Mouse (Mus musculus) embryo, embryonic 11.5 days (tissue): ENCODE data around the gene Erlec1.

Source experiments
- DNase-seq: peaks from one replicate; pipeline ENCODE4 v3.0.0-alpha.2; 2012; ENCODE audit warnings: low read depth, low spot score

The Erlec1 gene

GRCm38 (mm10) chr11:30954279-30954725, at the start of gene Erlec1:
Gene Erlec1 (minus strand): TSS chr11:30954335.
- peak; percentile 81 for DNase-seq

- no peak for DNase-seq
Observed at GRCm38 (mm10) chr11:31001169-31001908, 47.2 kb upstream of the Erlec1 start.

GRCm38 (mm10) chr11:31000028-31000427, 45.9 kb upstream of the Erlec1 start:
- DNase-seq, result no peak

- no peak for DNase-seq
Observed at GRCm38 (mm10) chr11:30998704-30999103, 44.6 kb upstream of the Erlec1 start.

- DNase-seq, result no peak
Observed at GRCm38 (mm10) chr11:30998199-30998598, 44.1 kb upstream of the Erlec1 start.

GRCm38 (mm10) chr11:30996670-30997069, 42.5 kb upstream of the Erlec1 start:
- DNase-seq, result no peak

GRCm38 (mm10) chr11:30986625-30987017, 32.5 kb upstream of the Erlec1 start:
- no peak for DNase-seq

- peak; percentile 73 for DNase-seq
Observed at GRCm38 (mm10) chr11:30985877-30986624, 31.9 kb upstream of the Erlec1 start, which contains the start of gene Chac2. Gene Chac2 (minus strand): TSS chr11:30986350.

GRCm38 (mm10) chr11:30985237-30985636, 31.1 kb upstream of the Erlec1 start:
- no peak for DNase-seq

GRCm38 (mm10) chr11:30953469-30954154, 523 bp downstream of the Erlec1 start:
- DNase-seq, result peak; percentile 5

- no peak for DNase-seq
Observed at GRCm38 (mm10) chr11:30952829-30953228, 1.3 kb downstream of the Erlec1 start.

- no peak for DNase-seq
Observed at GRCm38 (mm10) chr11:30943522-30943921, 10.6 kb downstream of the Erlec1 start.

GRCm38 (mm10) chr11:30928498-30928897, 25.6 kb downstream of the Erlec1 start:
- DNase-seq, result no peak

GRCm38 (mm10) chr11:30928079-30928478, 26.1 kb downstream of the Erlec1 start:
- no peak for DNase-seq

- no peak for DNase-seq
Observed at GRCm38 (mm10) chr11:30923283-30923682, 30.9 kb downstream of the Erlec1 start.

GRCm38 (mm10) chr11:30920641-30921040, 33.5 kb downstream of the Erlec1 start:
- DNase-seq, result no peak

- no peak for DNase-seq
Observed at GRCm38 (mm10) chr11:30912311-30912710, 41.8 kb downstream of the Erlec1 start.

GRCm38 (mm10) chr11:30899312-30899711, 54.8 kb downstream of the Erlec1 start:
- DNase-seq, result no peak

- DNase-seq, result no peak
Observed at GRCm38 (mm10) chr11:30896201-30896600, 57.9 kb downstream of the Erlec1 start.

- DNase-seq, result no peak
Observed at GRCm38 (mm10) chr11:30888153-30888552, 66.0 kb downstream of the Erlec1 start.

- DNase-seq, result peak; percentile 9
Observed at GRCm38 (mm10) chr11:30885171-30885871, 68.8 kb downstream of the Erlec1 start, which contains the start of the genes Gpr75 and Asb3. Gene Gpr75 (plus strand): TSS chr11:30885358. Gene Asb3 (plus strand): TSS chr11:30885416.
